Mouse (Mus musculus): ENCODE data around the gene Mgea5.

Mgea5 gene

GRCm38 (mm10) chr19:45796061-45796556 lies 12.5 kb upstream of the Mgea5 start:
- DNase-seq (ENCODE audit: low read depth, low spot score), result peak; percentile 90

GRCm38 (mm10) chr19:45795406-45795944 lies 11.8 kb upstream of the Mgea5 start:
- DNase-seq (ENCODE audit: low read depth, low spot score), result no peak

DNA sequence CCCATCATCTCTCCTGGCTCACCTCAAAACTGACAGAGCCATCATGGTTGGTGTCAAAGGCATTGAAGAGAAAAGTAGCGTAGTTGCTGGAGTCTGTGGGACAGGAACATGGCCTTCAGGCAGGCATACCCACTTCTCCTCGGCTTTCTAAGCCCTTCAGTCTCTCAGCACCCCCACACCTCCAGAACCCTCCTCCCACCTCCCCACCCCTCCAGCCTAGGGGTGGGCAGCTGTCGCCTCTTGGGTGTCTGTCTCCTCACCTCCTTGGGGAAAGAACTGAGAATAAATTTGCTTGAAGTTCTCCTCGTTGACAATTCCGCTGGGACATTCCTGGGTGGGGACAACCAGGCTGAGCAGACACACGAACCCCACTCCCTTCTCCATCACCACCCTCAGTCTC lies 11.1 kb upstream of the Mgea5 start:
- no peak for DNase-seq (ENCODE audit: low read depth, low spot score)

GRCm38 (mm10) chr19:45792404-45792803 lies 8.8 kb upstream of the Mgea5 start:
- DNase-seq (ENCODE audit: low read depth, low spot score), result no peak

DNA sequence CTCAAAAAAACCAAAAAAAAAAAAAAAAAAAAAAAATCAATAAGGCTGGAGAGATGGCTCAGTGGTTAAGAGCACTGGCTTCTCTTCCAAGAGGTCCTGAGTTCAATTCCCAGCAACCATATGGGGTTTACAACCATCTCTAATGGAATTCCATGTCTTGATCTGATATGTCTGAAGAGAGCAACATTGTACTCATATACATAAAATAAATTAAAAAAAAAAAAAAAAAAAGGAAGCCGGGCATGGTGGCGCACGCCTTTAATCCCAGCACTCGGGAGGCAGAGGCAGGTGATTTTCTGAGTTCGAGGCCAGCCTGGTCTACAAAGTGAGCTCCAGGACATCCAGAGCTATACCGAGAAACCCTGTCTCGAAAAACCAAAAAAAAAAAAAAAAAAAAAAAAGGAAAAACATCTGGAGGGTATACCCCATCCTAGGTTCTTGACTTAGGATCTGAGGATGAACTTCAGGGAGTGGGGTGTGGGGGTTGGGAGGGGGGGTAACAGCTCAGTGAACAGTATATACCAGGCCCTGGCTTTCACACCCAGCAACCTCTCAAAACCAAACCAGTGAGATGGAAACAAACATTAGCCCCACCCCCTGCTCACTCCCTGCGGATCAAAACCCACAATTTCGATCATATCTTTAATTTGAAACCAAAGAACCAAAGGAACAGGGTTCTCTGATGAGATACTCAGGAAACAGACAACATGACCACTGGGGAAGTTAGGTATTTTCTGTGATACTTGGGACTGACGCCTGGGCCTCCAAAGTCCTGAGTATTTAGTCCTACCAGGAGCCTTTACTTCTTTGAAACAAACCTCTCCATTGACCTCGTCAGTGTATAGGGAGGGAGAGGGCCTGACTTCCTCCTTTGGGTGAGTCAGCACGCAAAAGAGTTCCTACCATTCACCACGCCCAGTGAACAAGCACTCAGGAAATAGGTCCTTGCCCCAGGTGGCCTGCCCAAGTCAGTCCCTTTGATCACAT lies 6.5 kb upstream of the Mgea5 start:
- peak; percentile 74 for DNase-seq (ENCODE audit: low read depth, low spot score)

- DNase-seq (ENCODE audit: low read depth, low spot score), result no peak
These were observed 5.7 kb upstream of the Mgea5 start for GRCm38 (mm10) chr19:45789365-45789764.

DNA sequence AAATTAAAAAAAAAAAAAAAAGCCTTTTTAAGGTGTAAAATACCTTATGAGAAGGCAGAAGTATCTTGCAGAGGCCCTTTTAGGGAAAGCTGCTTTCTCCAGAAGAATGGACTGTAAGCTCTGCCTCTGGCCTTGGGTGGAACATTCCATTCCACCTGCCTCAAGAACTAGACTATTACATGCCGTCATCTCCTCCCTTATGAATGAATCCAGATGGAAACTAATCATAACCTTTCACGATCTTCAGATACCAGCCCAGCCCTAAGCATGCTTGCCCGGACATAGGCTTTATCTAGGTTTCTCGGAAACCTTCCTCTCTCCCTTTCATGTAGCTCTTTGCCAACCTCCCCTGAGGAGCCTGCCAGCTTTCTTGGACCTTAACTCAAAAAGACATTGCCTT lies 4.7 kb upstream of the Mgea5 start:
- no peak for DNase-seq (ENCODE audit: low read depth, low spot score)

DNA sequence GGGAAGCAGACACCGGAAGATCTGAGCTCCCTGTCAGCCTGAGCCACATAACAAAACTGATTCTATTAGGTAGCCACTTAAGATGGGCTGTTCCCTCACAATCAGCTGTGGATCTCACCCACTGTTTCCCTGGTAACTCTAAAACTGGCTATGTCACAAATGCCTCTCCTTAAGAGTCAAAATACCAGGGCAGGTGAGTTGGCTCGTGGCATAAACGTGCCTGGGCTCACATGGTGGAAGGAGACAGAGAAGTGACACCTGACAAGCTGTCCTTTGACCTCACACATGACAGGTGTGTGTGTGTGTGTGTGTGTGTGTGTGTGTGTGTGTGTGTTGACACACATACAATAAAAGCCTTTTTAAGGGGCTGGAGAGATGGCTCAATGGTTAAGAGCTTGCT lies 3.8 kb upstream of the Mgea5 start:
- DNase-seq (ENCODE audit: low read depth, low spot score), result no peak

DNA sequence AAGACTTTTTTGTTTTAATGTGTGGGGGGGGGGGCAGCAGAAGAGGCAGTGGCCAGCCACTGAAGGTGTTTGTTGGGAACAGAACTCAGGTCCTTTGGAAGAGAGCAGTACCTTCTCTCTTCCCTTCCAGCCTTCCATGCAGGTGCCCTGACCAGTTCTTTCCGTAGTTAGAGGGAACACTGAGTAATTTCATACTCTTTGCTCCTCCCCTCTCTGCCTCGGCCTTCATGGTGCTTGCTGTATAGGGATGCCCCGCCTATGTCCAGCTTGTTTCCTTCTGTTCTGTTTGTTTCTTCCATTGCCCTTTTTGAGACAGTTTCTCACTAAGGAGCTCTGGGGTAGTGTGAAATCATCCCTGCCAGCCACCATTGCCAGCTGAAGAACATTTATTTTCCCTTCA lies 1.8 kb upstream of the Mgea5 start:
- DNase-seq (ENCODE audit: low read depth, low spot score), result no peak

DNA sequence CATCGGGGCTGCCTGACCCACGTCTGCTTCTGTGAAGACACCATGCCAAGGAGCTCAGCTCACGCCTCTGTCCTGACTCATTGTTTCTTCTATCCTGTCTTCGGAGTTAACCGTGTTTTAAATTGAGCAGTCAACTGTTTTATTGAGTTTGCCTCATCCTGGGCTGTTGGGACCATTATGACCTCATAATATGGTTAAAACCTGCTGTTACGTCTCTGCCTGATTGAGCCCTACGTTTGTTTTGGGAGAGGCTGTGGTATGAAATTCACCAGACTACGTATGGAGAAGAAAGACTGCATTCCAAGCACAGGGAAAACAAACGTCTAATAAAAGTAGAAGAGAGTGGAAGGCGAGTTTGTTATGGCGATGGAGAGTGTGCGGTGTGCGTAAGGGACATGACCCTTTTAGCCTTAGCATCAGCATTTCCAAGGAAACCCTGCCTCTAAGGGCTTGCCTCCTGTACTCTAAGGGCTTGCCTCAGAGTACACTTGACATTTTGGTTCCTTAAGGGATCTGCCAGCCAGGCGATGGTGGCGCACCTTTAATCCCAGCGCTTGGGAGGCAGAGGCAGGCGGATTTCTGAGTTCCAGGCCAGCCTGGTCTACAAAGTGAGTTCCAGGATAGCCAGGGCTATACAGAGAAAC lies 418 bp upstream of the Mgea5 start:
- no peak for DNase-seq (ENCODE audit: low read depth, low spot score)

DNA sequence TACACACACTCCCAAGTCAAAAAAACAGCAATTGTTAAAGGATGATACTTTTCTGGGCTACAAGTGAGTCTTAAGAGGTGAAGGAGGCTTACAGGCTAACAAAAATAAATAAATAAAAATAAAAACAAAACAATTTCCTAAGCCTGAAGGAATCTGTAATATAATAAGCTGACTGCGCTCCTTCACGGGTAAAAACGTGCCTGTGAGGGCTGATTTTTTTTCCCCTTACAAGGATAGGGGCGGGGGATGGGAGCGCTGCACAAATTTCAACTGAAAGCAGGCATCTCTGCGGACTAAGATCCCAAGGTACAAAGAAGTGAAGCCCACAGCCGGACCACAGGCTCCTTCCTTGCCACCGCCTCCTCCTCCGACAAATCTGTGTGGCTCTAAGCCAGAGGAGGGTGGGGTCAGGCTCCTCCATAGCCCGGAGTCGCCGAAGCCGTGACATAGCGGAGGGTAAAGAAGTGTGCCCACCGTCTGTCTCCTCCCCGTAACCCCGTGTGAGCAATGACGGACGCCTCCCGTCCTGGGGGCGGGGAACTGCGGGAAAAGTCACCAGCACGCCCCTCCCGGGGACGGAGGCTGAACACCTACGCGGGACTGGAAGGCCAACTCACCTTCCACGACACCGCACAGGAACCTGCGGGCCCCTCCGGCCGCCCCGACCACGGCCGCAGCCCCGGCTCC lies 1.2 kb downstream of the Mgea5 start:
- peak; percentile 76 for DNase-seq (ENCODE audit: low read depth, low spot score)

DNA sequence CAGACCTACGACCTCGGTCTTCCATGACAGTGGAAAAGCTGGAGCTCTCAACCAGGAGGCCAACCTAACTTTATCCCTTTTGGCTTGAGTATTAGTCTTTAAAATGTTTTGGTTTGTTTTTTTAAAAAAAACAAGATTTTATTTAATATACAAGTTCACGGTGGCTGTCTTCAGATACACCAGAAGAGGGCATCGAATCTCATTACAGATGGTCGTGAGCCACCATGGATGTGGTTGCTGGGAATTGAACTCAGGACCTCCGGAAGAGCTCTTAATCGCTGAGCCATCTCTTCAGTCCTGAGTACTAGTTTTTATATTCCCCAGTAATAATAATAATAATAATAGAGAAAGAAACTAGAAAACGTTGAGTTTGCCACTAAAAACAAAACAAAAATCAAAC lies 2.0 kb downstream of the Mgea5 start:
- DNase-seq (ENCODE audit: low read depth, low spot score), result no peak

DNA sequence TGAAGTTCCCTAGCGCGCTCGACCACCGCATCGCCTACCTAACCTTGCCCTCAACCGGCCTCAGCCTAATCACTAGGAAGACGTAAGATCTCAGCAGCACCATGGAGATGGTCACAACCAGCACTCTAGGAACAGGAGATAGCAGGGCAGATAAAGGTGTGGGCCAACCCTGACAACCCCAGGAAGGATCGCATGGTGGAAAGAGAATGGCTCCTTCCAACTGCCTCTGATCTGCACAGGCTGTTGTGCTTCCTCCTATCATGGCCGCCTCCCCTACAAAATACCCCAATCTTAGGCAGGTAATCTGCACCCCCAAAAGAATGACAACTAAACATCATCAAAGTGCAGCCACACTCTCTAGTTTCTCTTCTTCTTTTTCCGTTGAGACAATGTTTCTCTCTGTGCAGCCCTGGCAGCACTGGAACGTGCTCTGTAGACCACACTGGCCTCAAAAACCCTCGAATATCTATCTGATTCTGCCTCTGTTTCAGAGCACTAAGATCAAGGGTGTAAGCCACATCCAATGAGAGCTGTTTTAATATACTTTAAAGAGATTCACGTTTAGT lies 3.2 kb downstream of the Mgea5 start:
- DNase-seq (ENCODE audit: low read depth, low spot score), result peak; percentile 40

- no peak for DNase-seq (ENCODE audit: low read depth, low spot score)
These were observed 8.2 kb downstream of the Mgea5 start for GRCm38 (mm10) chr19:45775486-45775885.

GRCm38 (mm10) chr19:45771501-45771900 lies 12.1 kb downstream of the Mgea5 start:
- no peak for DNase-seq (ENCODE audit: low read depth, low spot score)

GRCm38 (mm10) chr19:45760810-45761209 lies 22.8 kb downstream of the Mgea5 start:
- DNase-seq (ENCODE audit: low read depth, low spot score), result no peak

DNA sequence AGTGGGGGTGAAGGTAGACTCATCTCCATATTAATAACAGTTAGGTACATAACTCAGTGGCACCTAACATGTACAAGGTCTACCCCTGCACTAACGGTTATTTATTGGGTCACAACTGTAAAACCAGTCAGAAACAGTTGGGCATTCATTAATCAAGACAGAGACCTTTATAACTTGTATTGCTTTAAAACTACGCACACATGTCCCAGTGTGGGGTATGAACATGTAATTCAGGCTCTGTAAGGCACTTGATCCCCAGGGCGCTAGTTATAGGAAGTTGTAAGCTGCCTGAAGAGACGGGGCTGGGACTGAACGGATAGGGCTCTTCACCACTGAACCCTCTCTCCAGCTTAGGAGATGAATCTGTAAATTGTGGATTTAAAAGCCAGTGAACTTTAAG lies 25.0 kb downstream of the Mgea5 start:
- no peak for DNase-seq (ENCODE audit: low read depth, low spot score)

DNA sequence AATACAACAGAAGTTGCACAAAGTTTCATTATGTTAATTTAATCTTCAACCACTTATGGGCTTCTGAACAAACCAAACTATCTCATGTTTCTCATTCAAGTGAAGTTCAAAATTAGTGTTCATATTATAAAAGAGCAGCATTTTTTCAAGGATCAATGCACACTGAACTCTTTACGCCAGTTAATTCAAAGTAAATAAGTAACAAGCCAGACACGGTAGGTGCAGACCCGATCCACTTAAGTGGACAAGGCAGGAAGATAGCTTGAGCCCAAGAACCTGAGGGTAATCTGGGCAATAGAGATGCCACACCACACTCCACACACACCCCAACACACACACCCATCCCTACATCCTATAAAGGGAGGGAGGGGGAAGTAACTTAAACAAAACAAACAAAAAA lies 30.1 kb downstream of the Mgea5 start:
- no peak for DNase-seq (ENCODE audit: low read depth, low spot score)

DNA sequence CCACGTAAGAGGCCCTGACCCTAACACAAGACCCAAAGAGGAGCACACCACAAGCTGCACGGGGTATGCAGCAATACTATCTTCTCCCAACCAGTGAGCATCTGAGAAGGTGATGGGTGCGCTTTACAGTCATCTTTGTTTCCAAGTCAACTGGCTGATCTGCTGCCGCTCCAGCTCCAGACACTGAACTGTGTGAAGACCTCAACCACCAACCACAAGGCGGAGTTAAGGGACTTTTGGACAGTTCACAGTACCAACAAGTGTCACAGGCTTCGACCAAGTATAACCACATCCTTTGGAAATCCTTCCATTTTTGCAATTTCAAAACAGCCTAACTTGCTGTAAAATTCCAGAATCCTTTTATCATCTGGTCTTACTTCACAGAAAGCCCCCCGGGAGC lies 31.8 kb downstream of the Mgea5 start:
- DNase-seq (ENCODE audit: low read depth, low spot score), result peak; percentile 71

GRCm38 (mm10) chr19:45749243-45750043 lies 34.2 kb downstream of the Mgea5 start, which contains the start of gene Npm3:
Gene Npm3, minus strand, starts transcription at chr19:45749591.
- peak; percentile 92 for DNase-seq (ENCODE audit: low read depth, low spot score)
